Mouse (Mus musculus): Measurements from ENCODE around the gene Cog1. TPM values are rescaled to one million over a fixed set of nuclear protein-coding genes. Genes with fewer than 3 reads are reported as not detected.
A peak's percentile ranks its signal among the peaks of the same experiment; 100 is the strongest.

The Cog1 gene
- total and polyA plus RNA-seq, 3 experiments: 16.9 to 25.2 (median 18.6) TPM

- intact Hi-C loops (cut with DNase I): no loop called here
- Histone ChIP-seq H3K79me2 (replicated peaks; ENCODE audit: control insufficient read depth, insufficient read depth, low read length) (peaks cover 4% of the 10 kb centered on the region; the same call in 1 of the 2 replicates), H3K27me3 (ENCODE audit: control insufficient read depth, insufficient read depth, low read length) (no peaks in the 10 kb centered on the region), H3K9ac (ENCODE audit: low read depth, low read length) (no peak overlapping the region), H3K4me3 (no peak overlapping the region), H3K27ac (no peak overlapping the region), H3K36me3 (ENCODE audit: control insufficient read depth, insufficient read depth, low read length) (peaks cover 2% of the 10 kb centered on the region), H3K4me1 (ENCODE audit: control insufficient read depth, insufficient read depth, low read length) (peaks cover 6% of the 10 kb centered on the region; the same call in 1 of the 2 replicates)
- 82% methylated on average over 4 of the region's 4 CpGs for WGBS
- no peak for DNase-seq
- TF ChIP-seq EP300 (IDR thresholded peaks at IDR 0.05; ENCODE audit: insufficient read depth, low read depth, low read length) (no peak), CTCF (IDR thresholded peaks at IDR 0.05) (no peak), POLR2A (IDR thresholded peaks at IDR 0.05; ENCODE audit: insufficient read depth, low read depth, low read length) (no peak)
Measured at GRCm38 (mm10) chr11:113669711-113670110, 20.7 kb downstream of the Cog1 start.

- TF ChIP-seq CTCF (IDR thresholded peaks at IDR 0.05): no peak
- TF ChIP-seq EP300 (IDR thresholded peaks at IDR 0.05; ENCODE audit: insufficient read depth, low read depth, low read length): no peak
- TF ChIP-seq POLR2A (IDR thresholded peaks at IDR 0.05; ENCODE audit: insufficient read depth, low read depth, low read length): no peak
- DNase-seq: no peak
- H3K9ac ChIP-seq (ENCODE audit: low read depth, low read length): no peak overlapping the region; the same call in 1 of the 2 replicates
- peak overlapping the region; percentile 30; the same call in 1 of the 2 replicates for H3K27ac ChIP-seq
- H3K79me2 ChIP-seq (replicated peaks; ENCODE audit: control insufficient read depth, insufficient read depth, low read length): peaks cover 8% of the 10 kb centered on the region
- H3K36me3 ChIP-seq (ENCODE audit: control insufficient read depth, insufficient read depth, low read length): peaks cover 2% of the 10 kb centered on the region
- H3K4me1 ChIP-seq (ENCODE audit: control insufficient read depth, insufficient read depth, low read length): peaks cover 4% of the 10 kb centered on the region; the same call in 1 of the 2 replicates
- 63% methylated on average over 4 of the region's 4 CpGs for WGBS
- intact Hi-C loops (cut with DNase I): no loop called here
- H3K4me3 ChIP-seq: no peak overlapping the region
- H3K27me3 ChIP-seq (ENCODE audit: control insufficient read depth, insufficient read depth, low read length): no peaks in the 10 kb centered on the region
Measured at GRCm38 (mm10) chr11:113673614-113674013, 24.6 kb downstream of the Cog1 start.

- TF ChIP-seq CTCF (IDR thresholded peaks at IDR 0.05): no peak
- Histone ChIP-seq H3K79me2 (replicated peaks; ENCODE audit: control insufficient read depth, insufficient read depth, low read length) (peaks cover 8% of the 10 kb centered on the region), H3K9ac (ENCODE audit: low read depth, low read length) (no peak overlapping the region), H3K4me3 (no peak overlapping the region), H3K27me3 (ENCODE audit: control insufficient read depth, insufficient read depth, low read length) (no peaks in the 10 kb centered on the region), H3K36me3 (ENCODE audit: control insufficient read depth, insufficient read depth, low read length) (peaks cover 2% of the 10 kb centered on the region), H3K4me1 (ENCODE audit: control insufficient read depth, insufficient read depth, low read length) (peaks cover 4% of the 10 kb centered on the region; the same call in 1 of the 2 replicates), H3K27ac (peak overlapping the region; percentile 12)
- no peak for DNase-seq
- WGBS: 79% methylated on average over 5 of the region's 5 CpGs
- intact Hi-C loops (cut with DNase I): no loop called here
Measured at GRCm38 (mm10) chr11:113674595-113674994, 25.6 kb downstream of the Cog1 start.

- H3K9ac ChIP-seq (ENCODE audit: low read depth, low read length): no peak overlapping the region
- H3K27ac ChIP-seq: no peak overlapping the region
- no peaks in the 10 kb centered on the region for H3K27me3 ChIP-seq (ENCODE audit: control insufficient read depth, insufficient read depth, low read length)
- DNase-seq: no peak
- H3K79me2 ChIP-seq (replicated peaks; ENCODE audit: control insufficient read depth, insufficient read depth, low read length): peaks cover 8% of the 10 kb centered on the region
- intact Hi-C loops (cut with DNase I): no loop called here
- H3K36me3 ChIP-seq (ENCODE audit: control insufficient read depth, insufficient read depth, low read length): peaks cover 2% of the 10 kb centered on the region
- no peak overlapping the region for H3K4me3 ChIP-seq
- H3K4me1 ChIP-seq (ENCODE audit: control insufficient read depth, insufficient read depth, low read length): peaks cover 7% of the 10 kb centered on the region; the same call in 1 of the 2 replicates
- TF ChIP-seq POLR2A (IDR thresholded peaks at IDR 0.05; ENCODE audit: insufficient read depth, low read depth, low read length) (no peak), CTCF (IDR thresholded peaks at IDR 0.05) (no peak), EP300 (IDR thresholded peaks at IDR 0.05; ENCODE audit: insufficient read depth, low read depth, low read length) (no peak)
- WGBS: 80% methylated on average over 2 of the region's 2 CpGs
Measured at GRCm38 (mm10) chr11:113676847-113677246, 27.9 kb downstream of the Cog1 start.

GRCm38 (mm10) chr11:113677378-113677777, 28.4 kb downstream of the Cog1 start:
- Histone ChIP-seq H3K4me1 (ENCODE audit: control insufficient read depth, insufficient read depth, low read length) (peaks cover 7% of the 10 kb centered on the region; the same call in 1 of the 2 replicates), H3K9ac (ENCODE audit: low read depth, low read length) (no peak overlapping the region), H3K27ac (no peak overlapping the region), H3K36me3 (ENCODE audit: control insufficient read depth, insufficient read depth, low read length) (peaks cover 2% of the 10 kb centered on the region), H3K79me2 (replicated peaks; ENCODE audit: control insufficient read depth, insufficient read depth, low read length) (peaks cover 8% of the 10 kb centered on the region), H3K4me3 (no peak overlapping the region), H3K27me3 (ENCODE audit: control insufficient read depth, insufficient read depth, low read length) (no peaks in the 10 kb centered on the region)
- intact Hi-C loops (cut with DNase I): no loop called here
- 100% methylated on average over 2 of the region's 2 CpGs for WGBS
- no peak for DNase-seq
- TF ChIP-seq CTCF (IDR thresholded peaks at IDR 0.05) (no peak), EP300 (IDR thresholded peaks at IDR 0.05; ENCODE audit: insufficient read depth, low read depth, low read length) (no peak), POLR2A (IDR thresholded peaks at IDR 0.05; ENCODE audit: insufficient read depth, low read depth, low read length) (no peak)

GRCm38 (mm10) chr11:113678373-113678772, 29.4 kb downstream of the Cog1 start:
- TF ChIP-seq EP300 (IDR thresholded peaks at IDR 0.05; ENCODE audit: insufficient read depth, low read depth, low read length): no peak
- TF ChIP-seq CTCF (IDR thresholded peaks at IDR 0.05): peak; percentile 22; the same call in 1 of the 2 replicates
- TF ChIP-seq POLR2A (IDR thresholded peaks at IDR 0.05; ENCODE audit: insufficient read depth, low read depth, low read length): no peak
- H3K4me1 ChIP-seq (ENCODE audit: control insufficient read depth, insufficient read depth, low read length): peaks cover 7% of the 10 kb centered on the region; the same call in 1 of the 2 replicates
- no peak overlapping the region for H3K27ac ChIP-seq
- H3K27me3 ChIP-seq (ENCODE audit: control insufficient read depth, insufficient read depth, low read length): no peaks in the 10 kb centered on the region
- no peak overlapping the region for H3K4me3 ChIP-seq
- DNase-seq: peak; percentile 22 to 31
- peaks cover 10% of the 10 kb centered on the region for H3K79me2 ChIP-seq (replicated peaks; ENCODE audit: control insufficient read depth, insufficient read depth, low read length)
- no peak overlapping the region for H3K9ac ChIP-seq (ENCODE audit: low read depth, low read length)
- H3K36me3 ChIP-seq (ENCODE audit: control insufficient read depth, insufficient read depth, low read length): peaks cover 2% of the 10 kb centered on the region
- intact Hi-C loops (cut with DNase I): no loop called here
- 63% methylated on average over 8 of the region's 8 CpGs for WGBS
